In genomic region chr15:68864234-68864633, GRCm38 (mm10) we compare ENCODE assay signal across 22 mouse cellular contexts.
"Had no signal": no experiment of that assay in that cellular context is flagged by ENCODE, and none has a peak within 500 bp of the region (broad histone marks: within the 10 kb centered on the region; RNA-seq: fewer than 3 reads in every experiment).

No protein-coding gene starts in this region.

- H3K4me1 ChIP-seq: lung, embryonic 15.5 days; megakaryocyte, embryonic 14.5 days; midbrain, embryonic 13.5 days; midbrain, embryonic 15.5 days; neural tube, embryonic 13.5 days; neural tube, embryonic 15.5 days; stomach, embryonic 15.5 days had no signal

- H3K27me3 ChIP-seq: lung, embryonic 15.5 days; megakaryocyte, embryonic 14.5 days; midbrain, embryonic 13.5 days; midbrain, embryonic 15.5 days; neural tube, embryonic 13.5 days; neural tube, embryonic 15.5 days; stomach, embryonic 15.5 days had no signal

- H3K27ac ChIP-seq: lung, embryonic 15.5 days; macrophage; midbrain, embryonic 13.5 days; midbrain, embryonic 15.5 days; neural tube, embryonic 13.5 days; neural tube, embryonic 15.5 days; stomach, embryonic 15.5 days; stomach, postnatal 0 days had no signal

- DNase-seq: liver, postnatal 0 days; lung, adult 2 months; lung, postnatal 14 days; lung, postnatal 36 days; retina, postnatal 1 day; right cerebral cortex, adult 18-20 months; right cerebral cortex, postnatal 25 days; right cerebral cortex, postnatal 4 days; thymus, adult 18-20 months; thymus, postnatal 14 days; thymus, postnatal 36 days had no signal

- H3K4me3 ChIP-seq: lung, embryonic 15.5 days; megakaryocyte, embryonic 14.5 days; midbrain, embryonic 13.5 days; midbrain, embryonic 15.5 days; neural tube, embryonic 13.5 days; neural tube, embryonic 15.5 days; stomach, embryonic 15.5 days had no signal

- H3K4me2 ChIP-seq: lung, embryonic 15.5 days; midbrain, embryonic 11.5 days; midbrain, embryonic 13.5 days; midbrain, embryonic 15.5 days; neural tube, embryonic 13.5 days; neural tube, embryonic 15.5 days; stomach, embryonic 15.5 days had no signal

- H3K36me3 ChIP-seq: lung, embryonic 15.5 days; midbrain, embryonic 13.5 days; midbrain, embryonic 15.5 days; neural tube, embryonic 13.5 days; neural tube, embryonic 15.5 days; stomach, embryonic 15.5 days had no signal

- H3K9me3 ChIP-seq: lung, embryonic 15.5 days; midbrain, embryonic 13.5 days; midbrain, embryonic 15.5 days; neural tube, embryonic 13.5 days; neural tube, embryonic 15.5 days; stomach, embryonic 15.5 days had no signal

- H3K9ac ChIP-seq: liver, postnatal 0 days; lung, embryonic 15.5 days; midbrain, embryonic 13.5 days; midbrain, embryonic 15.5 days; neural tube, embryonic 13.5 days; neural tube, embryonic 15.5 days; stomach, embryonic 15.5 days had no signal

- ATAC-seq: liver, postnatal 0 days; lung, postnatal 0 days; midbrain, embryonic 13.5 days; midbrain, embryonic 15.5 days had no signal
